Mouse (Mus musculus) stomach, postnatal 0 days (tissue): ENCODE data around the gene Ccne1. TPM values are rescaled to one million over a fixed set of nuclear protein-coding genes. Genes with fewer than 3 reads are reported as not detected.

ENCODE experiments used
- ATAC-seq: fragments of 200-750 bp; cut with Nextera tagmentation; 2 replicates; pipeline ENCODE4 v1.8.0; 2017; ENCODE audit not compliant: low FRiP score, low TSS enrichment
- DNase-seq: peaks from one replicate; pipeline ENCODE4 v3.0.0-alpha.2; 2016; ENCODE audit warnings: low spot score
- H3K27ac ChIP-seq: fragments of 300-500 bp; sonication (generic); replicated peaks from 2 replicates; pipeline ENCODE4 v1.5.1; 2014; ENCODE audit warnings: mild to moderate bottlenecking, control low read depth
- H3K27me3 ChIP-seq: fragments of 300-500 bp; sonication (generic); 2 replicates; pipeline ENCODE4 v1.6.1; 2014; ENCODE audit warnings: low read length; ENCODE audit not compliant: control insufficient read depth, insufficient read depth
- H3K36me3 ChIP-seq: fragments of 300-500 bp; sonication (generic); 2 replicates; pipeline ENCODE4 v1.6.1; 2014; ENCODE audit warnings: low read length, mixed read lengths; ENCODE audit not compliant: control insufficient read depth, insufficient read depth
- H3K4me1 ChIP-seq: fragments of 300-500 bp; sonication (generic); replicated peaks from 2 replicates; pipeline ENCODE4 v1.6.1; 2014; ENCODE audit warnings: antibody characterized with exemption; ENCODE audit not compliant: control insufficient read depth, insufficient read depth
- H3K4me2 ChIP-seq: fragments of 300-500 bp; sonication (generic); replicated peaks from 2 replicates; pipeline ENCODE4 v1.6.1; 2014; ENCODE audit warnings: low read depth, mild to moderate bottlenecking, control low read depth, moderate library complexity
- H3K4me3 ChIP-seq: fragments of 300-500 bp; sonication (generic); 2 replicates; pipeline ENCODE4 v1.5.1; 2014; ENCODE audit warnings: low read depth, low read length, control low read depth
- H3K9ac ChIP-seq: fragments of 300-500 bp; sonication (generic); 2 replicates; pipeline ENCODE4 v1.6.1; 2014; ENCODE audit warnings: mild to moderate bottlenecking, low read length, control low read depth, mixed read lengths
- H3K9me3 ChIP-seq: fragments of 300-500 bp; sonication (generic); 2 replicates; pipeline ENCODE4 v1.6.1; 2016; ENCODE audit warnings: low read length; ENCODE audit not compliant: control insufficient read depth
- CTCF ChIP-seq: IDR thresholded peaks from 2 replicates; pipeline ENCODE4 v1.5.1; 2016; ENCODE audit warnings: antibody characterized with exemption, low read depth, mild to moderate bottlenecking, moderate library complexity
- EP300 ChIP-seq: optimal IDR thresholded peaks from 2 replicates; pipeline ENCODE3; 2016; ENCODE audit warnings: antibody characterized with exemption
- WGBS: fragments of 180-500 bp; shearing (Covaris S2); extraction: QIAGEN DNeasy Blood & Tissue Kit; methylation state at CpG from one replicate; pipeline ENCODE4 v1.1.7; 2014; 5-methylcytosine and 5-hydroxymethylcytosine counted together
- polyA plus RNA-seq: library from polyadenylated mRNA; unstranded; fragments of >200 nt; fragmentation: Nextera tagmentation; extraction: Ambion mirVana; gene quantifications from 2 replicates; pipeline ENCODE4 v1.2.1, GENCODE M21; 2015

Ccne1 gene
- polyA plus RNA-seq, 1 experiment from 2014 or later, result 15.3 TPM

DNA sequence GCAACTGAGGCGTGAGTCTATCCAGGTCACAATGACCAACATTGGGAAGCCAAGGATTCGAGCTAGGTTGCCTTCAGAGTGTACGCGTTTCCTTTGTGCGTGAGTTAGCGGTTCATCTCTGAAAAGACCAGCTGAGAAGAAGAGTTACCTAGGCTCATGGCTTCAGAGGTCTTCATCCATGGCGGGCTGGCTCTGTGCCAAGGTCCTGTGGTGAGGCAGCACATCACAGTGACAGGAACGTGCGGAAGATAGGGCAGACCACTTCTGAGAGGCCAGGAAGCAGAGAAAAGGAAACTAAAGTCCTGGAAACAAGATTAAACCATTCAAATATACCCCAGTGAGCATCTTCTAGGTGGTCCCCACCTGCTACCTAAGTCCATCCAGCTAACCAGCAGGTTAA lies 53.1 kb downstream of the Ccne1 start:
- H3K4me3 ChIP-seq, result no peak overlapping the region
- H3K27me3 ChIP-seq, result no peaks in the 10 kb centered on the region
- no peak overlapping the region for H3K4me2 ChIP-seq
- DNase-seq (no peak), ATAC-seq (no peak)
- H3K9me3 ChIP-seq, result no peaks in the 10 kb centered on the region
- 91% methylated on average over 9 of the region's 9 CpGs for WGBS
- H3K36me3 ChIP-seq, result no peaks in the 10 kb centered on the region
- H3K4me1 ChIP-seq, result no peaks in the 10 kb centered on the region
- no peak overlapping the region for H3K27ac ChIP-seq
- H3K9ac ChIP-seq, result no peak overlapping the region
- no peak for TF ChIP-seq EP300
- no peak for TF ChIP-seq CTCF

Other genes with a start within 250 kb of the Ccne1 start
- gene Uri1, start 84.0 kb downstream of the Ccne1 start, polyA plus RNA-seq, result 28.0 and 31.6 TPM in 2 replicates
- gene 1600014C10Rik, start 75.7 kb upstream of the Ccne1 start, polyA plus RNA-seq, result 9.6 and 10.3 TPM in 2 replicates
- gene Plekhf1, start 120.5 kb upstream of the Ccne1 start, polyA plus RNA-seq, result 1.9 and 2.0 TPM in 2 replicates
- 25.3 and 27.6 TPM in 2 replicates for gene Pop4, start 163.9 kb upstream of the Ccne1 start, polyA plus RNA-seq